Mouse (Mus musculus) kidney, postnatal 4 days (tissue): ENCODE data around the gene Gm7579.
A peak's percentile ranks its signal among the peaks of the same experiment; 100 is the strongest.
"Not testable (repeated sequence)": the region's sequence is repeated elsewhere in the genome, so short reads cannot be mapped to it uniquely, and the experiment has no call there.

Experiments used
- DNase-seq, 2 experiments: peaks; one replicate each; pipeline ENCODE4 v3.0.0; 2021; ENCODE audit warnings: mixed read lengths in 2 of 2

Gene Gm7579

DNA sequence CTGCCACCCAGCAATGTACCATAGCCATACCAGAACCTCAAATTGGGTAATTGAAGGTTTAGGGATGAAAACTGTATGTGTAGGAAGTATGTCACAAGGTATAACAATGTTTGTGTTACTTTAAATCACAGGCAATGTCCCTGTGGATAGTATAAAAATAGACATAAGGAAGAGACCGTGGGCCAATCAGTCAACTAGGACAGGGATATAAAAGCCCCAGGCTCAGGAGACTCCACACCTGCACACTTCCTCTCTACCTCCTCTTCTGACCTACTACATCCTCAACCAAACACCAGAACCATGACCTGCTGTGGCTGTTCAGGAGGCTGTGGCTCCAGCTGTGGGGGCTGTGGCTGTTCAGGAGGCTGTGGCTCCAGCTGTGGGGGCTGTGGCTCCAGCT, at the start of gene Gm7579:
Gene Gm7579, plus strand, starts transcription at position 301 of the 400 bp plus-strand sequence.
- no peak for DNase-seq

DNA sequence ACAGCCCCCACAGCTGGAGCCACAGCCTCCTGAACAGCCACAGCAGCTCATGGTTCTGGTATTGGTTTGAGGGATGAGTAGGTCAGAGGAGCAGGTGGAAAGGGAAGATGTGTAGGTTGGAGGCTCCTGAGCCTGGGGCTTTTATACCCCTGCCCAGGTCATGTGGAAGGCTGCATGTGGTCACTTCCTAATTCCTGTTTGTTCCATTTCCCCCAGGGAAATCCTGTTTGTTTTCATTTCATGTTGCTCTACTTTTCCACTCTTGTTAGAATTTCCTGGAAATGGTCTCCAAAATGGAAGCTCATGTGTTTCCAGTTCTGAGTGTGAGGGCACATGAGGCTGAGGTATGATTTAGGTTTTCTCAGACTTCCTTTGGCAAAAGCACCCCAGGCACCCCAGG, 46.0 kb upstream of the Gm7579 start, which contains the start of gene Gm4553:
Gene Gm4553, minus strand, starts transcription at position 101 of the 400 bp plus-strand sequence.
- not testable (repeated sequence) for DNase-seq

GRCm38 (mm10) chr7:142169836-142170235, 41.8 kb upstream of the Gm7579 start:
- no peak for DNase-seq

GRCm38 (mm10) chr7:142175905-142176304, 35.8 kb upstream of the Gm7579 start, which contains the start of gene Krtap5-2:
Gene Krtap5-2 (minus strand): TSS chr7:142176005.
- DNase-seq: not testable (repeated sequence)

- DNase-seq: no peak
Measured at GRCm38 (mm10) chr7:142178685-142179084, 33.0 kb upstream of the Gm7579 start.

DNA sequence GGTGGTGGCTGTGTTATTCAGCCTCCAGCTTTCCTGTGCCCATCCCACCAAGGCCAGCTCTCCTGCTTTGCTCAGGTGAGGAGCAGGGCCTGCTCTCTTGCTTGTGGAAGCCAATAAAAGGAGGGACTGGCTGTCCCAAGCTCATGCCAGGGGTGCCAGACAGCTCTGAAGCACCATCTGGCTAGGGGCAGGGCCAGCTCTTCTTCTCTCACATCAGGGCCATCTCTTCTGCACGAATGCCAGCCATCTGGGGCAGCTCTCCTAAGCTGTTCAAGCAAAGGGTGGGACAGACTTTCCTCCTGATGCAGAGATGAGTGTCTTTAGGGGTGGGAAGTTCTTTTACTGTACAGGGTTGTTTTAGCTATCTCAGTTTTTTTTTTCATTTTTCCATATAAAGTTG, 30.6 kb upstream of the Gm7579 start:
- DNase-seq: no peak

DNA sequence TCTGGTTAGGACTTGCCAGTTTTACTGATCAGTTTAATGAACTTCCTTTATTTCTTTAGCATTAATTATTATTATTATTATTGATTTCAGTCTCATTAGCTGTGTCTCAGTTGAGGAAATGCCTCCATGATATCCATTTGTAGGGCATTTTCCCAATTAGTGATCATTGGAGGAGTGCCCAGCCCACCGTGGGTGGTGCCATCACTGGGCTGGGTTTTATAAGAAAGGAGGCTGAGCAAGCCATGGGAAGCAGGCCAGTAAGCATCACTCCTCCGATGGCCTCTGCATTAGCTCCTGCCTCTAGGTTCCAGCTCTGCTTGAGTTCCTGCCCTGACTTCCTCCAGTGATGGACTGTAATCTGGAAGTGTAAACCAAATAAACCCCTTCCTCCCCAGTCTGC, 23.5 kb upstream of the Gm7579 start:
- DNase-seq: no peak

DNA sequence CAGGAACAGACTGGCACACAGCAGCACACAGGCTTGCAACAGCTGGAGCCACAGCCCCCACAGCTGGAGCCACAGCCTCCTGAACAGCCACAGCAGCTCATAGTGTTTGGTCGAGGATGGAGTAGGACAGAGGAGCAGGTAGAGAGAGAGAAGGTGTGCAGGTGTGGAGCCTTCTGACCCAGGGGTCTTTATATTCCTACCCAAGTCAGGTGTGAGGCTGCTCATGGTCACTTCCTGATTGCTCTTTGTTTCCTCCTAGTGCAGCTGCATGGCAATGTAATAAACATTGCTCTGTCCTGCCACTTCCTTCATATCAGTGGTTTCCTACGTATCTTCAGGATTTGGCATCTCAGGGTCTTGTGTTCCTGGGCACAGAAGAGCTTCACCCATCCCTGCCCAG, 21.4 kb upstream of the Gm7579 start, which contains the start of gene Gm10153:
Gene Gm10153, minus strand, starts transcription at position 101 of the 400 bp plus-strand sequence.
- DNase-seq: no peak

DNA sequence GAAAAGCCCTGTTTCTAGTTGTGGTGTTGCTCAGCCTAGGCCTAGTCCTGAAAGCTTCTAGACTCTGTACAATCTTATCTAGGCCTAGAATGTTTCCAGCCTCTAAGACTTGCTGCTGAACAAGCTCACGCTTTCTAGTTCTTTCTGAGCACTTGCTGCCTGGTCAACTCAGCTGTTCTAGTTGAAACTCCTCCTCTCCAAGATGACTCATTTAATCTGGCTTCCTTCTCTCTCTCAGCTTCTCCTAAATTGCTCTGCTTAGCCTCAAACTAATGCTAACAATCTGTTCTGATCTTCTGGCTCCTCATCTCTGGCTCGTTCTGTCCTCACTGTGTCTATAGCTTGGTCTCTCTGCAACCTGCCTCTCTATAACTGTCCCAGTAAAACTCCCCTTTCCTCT, 12.9 kb upstream of the Gm7579 start:
- no peak for DNase-seq

DNA sequence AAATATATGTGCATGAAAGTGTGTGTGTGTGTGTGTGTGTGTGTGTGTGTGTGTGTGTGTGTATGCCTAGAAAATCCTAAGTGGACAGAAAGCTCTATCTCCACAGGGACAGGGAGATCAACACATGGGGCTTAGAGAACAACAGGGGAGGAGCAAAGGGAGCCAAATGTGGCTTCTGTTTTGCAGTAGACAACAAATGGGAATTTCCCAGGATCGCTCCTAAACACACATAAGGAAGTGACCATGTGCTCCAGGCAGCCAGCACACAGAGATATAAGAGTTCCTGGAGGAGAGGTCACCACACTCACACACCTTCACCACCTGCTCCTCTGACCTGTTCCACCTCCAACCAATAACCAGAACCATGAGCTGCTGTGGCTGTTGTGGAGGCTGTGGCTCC, 10.6 kb upstream of the Gm7579 start, which contains the start of gene Krtap5-3:
Gene Krtap5-3, plus strand, starts transcription at position 301 of the 400 bp plus-strand sequence.
- no peak for DNase-seq

DNA sequence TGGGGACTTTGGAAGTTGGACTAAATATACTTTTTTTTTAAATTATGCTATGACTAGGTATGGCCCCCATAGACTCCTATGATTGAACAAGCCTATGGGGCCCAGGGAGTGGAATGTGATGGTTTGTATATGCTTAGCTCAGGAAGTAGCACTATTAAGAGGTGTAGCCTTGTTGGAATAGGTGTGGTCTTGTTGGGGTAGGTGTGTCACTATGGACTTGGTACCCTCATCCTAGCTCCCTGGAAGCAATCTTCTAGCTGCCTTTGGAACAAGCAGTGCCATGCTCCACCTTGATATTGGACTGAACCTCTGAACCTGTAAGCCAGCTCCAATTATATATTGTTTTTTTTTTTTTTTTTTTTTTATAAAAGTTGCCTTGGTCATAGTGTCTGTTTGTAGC, 6.2 kb upstream of the Gm7579 start:
- DNase-seq: no peak

DNA sequence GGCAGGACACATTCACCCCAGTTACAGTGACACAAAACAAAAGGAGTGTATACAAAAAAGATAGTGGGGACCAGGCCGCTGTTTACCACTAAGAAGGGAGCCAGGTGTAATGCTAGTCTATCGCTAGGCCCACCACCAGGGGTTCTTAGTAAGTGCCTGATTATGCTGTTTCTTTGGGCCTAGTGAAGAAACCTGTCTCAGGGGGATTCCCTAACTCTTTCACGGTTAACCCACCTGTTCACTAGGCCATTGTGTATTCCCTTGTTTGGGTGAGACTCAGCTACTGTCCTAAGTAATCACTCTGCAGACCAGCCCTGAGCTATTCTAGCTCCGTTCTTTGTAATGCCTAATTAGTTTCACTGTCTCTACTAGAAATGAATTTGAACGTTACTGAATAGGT, 4.8 kb upstream of the Gm7579 start:
- DNase-seq: not testable (repeated sequence)

- DNase-seq: not testable (repeated sequence)
Measured at GRCm38 (mm10) chr7:142212136-142212535, 477 bp downstream of the Gm7579 start.

DNA sequence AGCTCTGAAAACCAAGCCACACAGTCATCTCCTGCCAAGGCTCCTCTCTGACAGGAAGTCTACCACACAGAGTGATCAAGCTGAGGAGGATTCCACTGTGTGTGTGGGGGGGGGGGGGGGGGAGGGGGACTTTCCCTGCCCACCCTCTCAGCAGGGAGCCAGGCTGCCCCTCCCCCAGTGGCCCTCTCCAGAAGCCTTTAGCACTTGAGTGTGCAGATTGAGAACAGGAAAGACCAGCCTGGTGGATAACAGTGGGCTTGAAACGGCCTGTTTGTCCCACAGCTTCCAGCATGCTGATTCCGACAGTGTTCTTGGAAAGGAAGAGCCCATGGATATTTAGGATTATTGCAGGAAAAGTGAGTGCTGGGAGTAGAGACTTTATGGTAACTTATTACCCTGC, 12.9 kb downstream of the Gm7579 start:
- DNase-seq: peak in 1 of 2 experiments; percentile 25

DNA sequence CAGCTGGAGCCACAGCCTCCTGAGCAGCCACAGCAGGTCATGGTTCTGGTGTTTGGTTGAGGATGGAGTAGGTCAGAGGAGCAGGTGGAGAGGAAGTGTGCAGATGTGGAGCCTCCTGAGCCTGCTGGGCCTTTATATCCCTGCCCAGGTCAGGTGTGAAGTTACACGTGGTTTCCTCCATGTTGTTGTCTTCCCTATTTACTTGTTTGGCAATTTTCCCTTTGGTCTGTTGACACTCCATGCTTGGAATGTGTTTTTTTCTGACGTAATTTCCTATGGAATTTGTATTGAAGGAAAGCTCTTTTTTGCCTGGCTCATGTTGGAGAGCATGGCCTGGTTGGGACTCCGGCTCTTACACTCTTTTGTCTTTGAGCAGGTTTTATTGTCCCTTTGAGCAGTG, 18.2 kb downstream of the Gm7579 start, which contains the start of gene Krtap5-5:
Gene Krtap5-5, minus strand, starts transcription at position 101 of the 400 bp plus-strand sequence.
- not testable (repeated sequence) for DNase-seq

DNA sequence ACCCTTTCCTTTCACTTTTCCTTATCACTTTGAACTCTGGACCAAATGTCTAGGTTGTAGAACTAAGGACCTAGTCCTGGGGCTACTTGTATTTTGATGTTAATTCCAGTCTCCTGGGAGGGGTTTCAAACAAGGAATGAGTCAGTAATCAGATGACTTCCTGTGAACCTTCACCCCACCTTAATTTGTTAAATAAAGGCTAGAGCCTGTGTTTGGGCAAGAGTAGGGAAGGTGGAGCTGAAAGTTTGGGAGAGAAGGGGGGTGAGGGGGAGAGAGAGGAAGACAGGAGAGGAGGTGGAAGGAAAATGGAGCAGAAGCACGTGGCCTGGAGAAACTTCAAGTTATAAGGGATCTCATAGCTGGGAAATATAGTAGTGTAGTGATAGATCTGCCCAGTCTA, 19.9 kb downstream of the Gm7579 start:
- no peak for DNase-seq

DNA sequence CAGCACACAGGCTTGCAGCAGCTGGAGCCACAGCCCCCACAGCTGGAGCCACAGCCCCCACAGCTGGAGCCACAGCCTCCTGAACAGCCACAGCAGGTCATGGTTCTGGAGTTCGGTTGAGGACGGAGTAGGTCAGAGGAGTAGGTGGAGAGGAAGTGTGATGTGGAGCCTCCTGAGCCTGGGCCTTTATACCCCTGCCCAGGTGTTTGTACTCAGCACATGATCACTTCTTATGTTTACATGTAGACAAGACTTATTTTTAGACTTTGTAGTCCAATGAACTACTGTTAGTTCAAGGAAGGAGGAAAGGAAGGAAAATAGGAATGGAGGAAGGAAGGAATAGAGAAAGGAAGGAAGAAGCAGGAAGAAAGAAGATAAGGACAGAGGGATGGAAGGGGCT, 29.3 kb downstream of the Gm7579 start, which contains the start of gene Gm40460:
Gene Gm40460, minus strand, starts transcription at position 101 of the 400 bp plus-strand sequence.
- peak in 1 of 2 experiments; percentile 9 for DNase-seq

GRCm38 (mm10) chr7:142249824-142250223, 38.2 kb downstream of the Gm7579 start:
- DNase-seq: peak; percentile 66 to 71

DNA sequence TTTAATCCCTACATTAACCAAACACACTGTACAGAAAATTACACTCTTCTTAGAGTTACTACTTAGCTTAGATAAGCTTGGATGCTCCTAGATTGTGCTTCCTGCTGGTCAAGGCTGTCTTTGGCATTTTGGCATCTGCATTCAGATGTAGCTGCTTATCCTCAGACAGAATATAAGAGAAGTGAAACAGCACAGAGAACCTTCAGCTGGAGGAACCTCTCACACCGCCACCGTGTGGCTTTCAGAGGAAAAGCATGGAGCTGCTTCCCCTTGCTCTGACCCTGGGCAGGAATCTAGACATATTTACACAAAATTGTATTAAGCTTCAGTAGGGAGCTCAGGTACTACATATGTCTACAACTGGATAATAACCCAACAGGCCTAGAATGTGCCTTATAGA, 43.9 kb downstream of the Gm7579 start:
- peak; percentile 60 to 63 for DNase-seq

- DNase-seq: not testable (repeated sequence)
Measured at GRCm38 (mm10) chr7:142258254-142258653, 46.6 kb downstream of the Gm7579 start, which contains the start of gene Gm2431. Gene Gm2431 (minus strand): TSS chr7:142258354.
